Mouse (Mus musculus) yolk sac, embryonic 10.5 days (tissue): ENCODE results near the gene Grpel1.

Experiments
- DNase-seq: peaks from one replicate; pipeline ENCODE4 v3.0.0-alpha.2; 2017; ENCODE audit warnings: low spot score

The Grpel1 gene

GRCm38 (mm10) chr5:36510956-36511355 lies 46.2 kb downstream of the Grpel1 start:
- no peak for DNase-seq

- DNase-seq: no peak
Observed at GRCm38 (mm10) chr5:36515126-36515525, 50.3 kb downstream of the Grpel1 start.

GRCm38 (mm10) chr5:36515558-36515957 lies 50.8 kb downstream of the Grpel1 start:
- no peak for DNase-seq

- no peak for DNase-seq
Observed at GRCm38 (mm10) chr5:36517596-36517995, 52.8 kb downstream of the Grpel1 start.

- DNase-seq: no peak
Observed at GRCm38 (mm10) chr5:36519751-36520150, 55.0 kb downstream of the Grpel1 start.

- no peak for DNase-seq
Observed at GRCm38 (mm10) chr5:36522782-36523181, 58.0 kb downstream of the Grpel1 start.

GRCm38 (mm10) chr5:36523219-36523703 lies 58.5 kb downstream of the Grpel1 start:
- DNase-seq: no peak
